ENCODE assay signal across 8 mouse cellular contexts in genomic region chr2:129084959-129085358, GRCm38 (mm10). TPM values are rescaled to one million over a fixed set of nuclear protein-coding genes. Genes with fewer than 3 reads are reported as not detected.
A peak's percentile ranks its signal among the peaks of the same experiment; 100 is the strongest.
DNase-seq lines count a peak whose midpoint lies in the region; ATAC-seq and TF ChIP-seq lines count a peak whose summit lies in the region.

No protein-coding gene starts in this region.

- peak; percentile 58 for DNase-seq in forebrain, postnatal 0 days
- peak; percentile 27 for DNase-seq in right cerebral cortex, postnatal 4 days
- no peak for DNase-seq in right cerebral cortex, postnatal 10 days (ENCODE audit: low spot score in 2 of 2)
- DNase-seq in embryo, embryonic 9.5 days (ENCODE audit: extremely low spot score) = peak; percentile 23
- peak; percentile 58 for DNase-seq in neural tube, embryonic 11.5 days (ENCODE audit: low spot score)
- DNase-seq in ovary, postnatal 36 days (ENCODE audit: low spot score) = no peak

- no peak overlapping the region for H3K9ac ChIP-seq in forebrain, postnatal 0 days
- H3K9ac ChIP-seq in forebrain, embryonic 12.5 days = no peak overlapping the region
- no peak overlapping the region for H3K9ac ChIP-seq in neural tube, embryonic 11.5 days (ENCODE audit: low read length)

- no peaks in the 10 kb centered on the region for H3K9me3 ChIP-seq in forebrain, postnatal 0 days (ENCODE audit: low read length)
- H3K9me3 ChIP-seq in forebrain, embryonic 12.5 days = no peaks in the 10 kb centered on the region
- H3K9me3 ChIP-seq in neural tube, embryonic 11.5 days (ENCODE audit: control insufficient read depth, low read length) = no peaks in the 10 kb centered on the region

- H3K4me2 ChIP-seq in forebrain, postnatal 0 days (ENCODE audit: low read depth) = no peak overlapping the region
- H3K4me2 ChIP-seq in forebrain, embryonic 12.5 days = no peak overlapping the region
- no peak overlapping the region for H3K4me2 ChIP-seq in neural tube, embryonic 11.5 days (ENCODE audit: low read depth)

- H3K27me3 ChIP-seq in forebrain, postnatal 0 days (ENCODE audit: insufficient read depth, low read length) = no peaks in the 10 kb centered on the region
- no peaks in the 10 kb centered on the region for H3K27me3 ChIP-seq in forebrain, embryonic 12.5 days
- no peaks in the 10 kb centered on the region for H3K27me3 ChIP-seq in neural tube, embryonic 11.5 days (ENCODE audit: control insufficient read depth, insufficient read depth, low read length)

- no peaks in the 10 kb centered on the region for H3K4me1 ChIP-seq in forebrain, postnatal 0 days (ENCODE audit: insufficient read depth)
- H3K4me1 ChIP-seq in forebrain, embryonic 12.5 days = no peaks in the 10 kb centered on the region
- H3K4me1 ChIP-seq in neural tube, embryonic 11.5 days (ENCODE audit: control insufficient read depth, insufficient read depth, low read length) = no peaks in the 10 kb centered on the region

- peak; percentile 74 for TF ChIP-seq CTCF in forebrain, postnatal 0 days (IDR thresholded peaks at IDR 0.05; ENCODE audit: low read depth)

- peaks cover 60% of the 10 kb centered on the region for H3K36me3 ChIP-seq in forebrain, postnatal 0 days (ENCODE audit: insufficient read depth)
- peaks cover 62% of the 10 kb centered on the region for H3K36me3 ChIP-seq in forebrain, embryonic 12.5 days (replicated peaks)
- peaks cover 7% of the 10 kb centered on the region; the same call in 1 of the 2 replicates for H3K36me3 ChIP-seq in neural tube, embryonic 11.5 days (ENCODE audit: control insufficient read depth, insufficient read depth, low read length)

- H3K4me3 ChIP-seq in forebrain, postnatal 0 days (ENCODE audit: low read depth, low read length) = no peak overlapping the region
- no peak overlapping the region for H3K4me3 ChIP-seq in forebrain, embryonic 12.5 days (replicated peaks)
- no peak overlapping the region for H3K4me3 ChIP-seq in neural tube, embryonic 11.5 days (ENCODE audit: low read depth, low read length)

- WGBS in forebrain, postnatal 0 days = 50% methylated on average over 2 of the region's 2 CpGs
- 55% methylated on average over 2 of the region's 2 CpGs for WGBS in forebrain, embryonic 12.5 days
- 65% methylated on average over 2 of the region's 2 CpGs for WGBS in neural tube, embryonic 11.5 days

- ATAC-seq in forebrain, postnatal 0 days = no peak
- no peak for ATAC-seq in forebrain, embryonic 12.5 days (ENCODE audit: low FRiP score)
- ATAC-seq in neural tube, embryonic 11.5 days (ENCODE audit: insufficient read depth, low FRiP score, low TSS enrichment) = no peak
- ATAC-seq in monocyte, adult 5-6 weeks (replicated peaks; ENCODE audit: insufficient number of reproducible peaks, low FRiP score, low TSS enrichment, poor library complexity, severe bottlenecking) = no peak

- H3K27ac ChIP-seq in forebrain, postnatal 0 days (ENCODE audit: low read depth, low read length) = no peak overlapping the region
- H3K27ac ChIP-seq in forebrain, embryonic 12.5 days = no peak overlapping the region
- no peak overlapping the region for H3K27ac ChIP-seq in neural tube, embryonic 11.5 days (ENCODE audit: low read depth, low read length)

RNA-seq across cellular contexts. Expression of gene Polr1b, which starts 15.8 kb away (rescaled TPM):
- total RNA-seq in forebrain, postnatal 0 days (2014; rRNA removed) = 24.9 and 25.5 TPM in 2 replicates
- polyA plus RNA-seq in forebrain, postnatal 0 days (2015; fragmentation: Nextera tagmentation; extraction: Ambion mirVana) = 9.5 and 12.0 TPM in 2 replicates
- polyA plus RNA-seq in forebrain, embryonic 12.5 days (2016; fragmentation: Nextera tagmentation; extraction: Ambion mirVana) = 27.1 and 27.9 TPM in 2 replicates
- 18.2 and 19.4 TPM in 2 replicates for polyA plus RNA-seq in neural tube, embryonic 11.5 days (2014; fragmentation: Nextera tagmentation; extraction: Ambion mirVana)
- 6.4 to 20.7 TPM (median 13.2 TPM) in 3 replicates for total RNA-seq in monocyte, adult 5-6 weeks (2017)

RNA-seq across cellular contexts. Expression of gene Ttl, which starts 19.2 kb away (rescaled TPM):
- total RNA-seq in forebrain, postnatal 0 days (2014; rRNA removed) = 66.0 and 66.2 TPM in 2 replicates
- 28.0 and 31.7 TPM in 2 replicates for polyA plus RNA-seq in forebrain, postnatal 0 days (2015; fragmentation: Nextera tagmentation; extraction: Ambion mirVana)
- 16.9 and 18.1 TPM in 2 replicates for polyA plus RNA-seq in forebrain, embryonic 12.5 days (2016; fragmentation: Nextera tagmentation; extraction: Ambion mirVana)
- polyA plus RNA-seq in neural tube, embryonic 11.5 days (2014; fragmentation: Nextera tagmentation; extraction: Ambion mirVana) = 19.6 and 21.3 TPM in 2 replicates
- total RNA-seq in monocyte, adult 5-6 weeks (2017) = 1.7 to 5.8 TPM (median 2.2 TPM) in 3 replicates

RNA-seq across cellular contexts. Expression of gene Vinac1, which starts 37.0 kb away (rescaled TPM):
- total RNA-seq in forebrain, postnatal 0 days (2014; rRNA removed) = 0.23 and 1.4 TPM in 2 replicates
- 0.16 and 0.24 TPM in 2 replicates for polyA plus RNA-seq in forebrain, postnatal 0 days (2015; fragmentation: Nextera tagmentation; extraction: Ambion mirVana)
- 0.20 and 0.21 TPM in 2 replicates for polyA plus RNA-seq in forebrain, embryonic 12.5 days (2016; fragmentation: Nextera tagmentation; extraction: Ambion mirVana)
- 0.19 and 0.24 TPM in 2 replicates for polyA plus RNA-seq in neural tube, embryonic 11.5 days (2014; fragmentation: Nextera tagmentation; extraction: Ambion mirVana)
- not detected in 3 replicates for total RNA-seq in monocyte, adult 5-6 weeks (2017)

RNA-seq across cellular contexts. Expression of gene Chchd5, which starts 44.5 kb away (rescaled TPM):
- total RNA-seq in forebrain, postnatal 0 days (2014; rRNA removed) = 15.2 and 21.4 TPM in 2 replicates
- 17.1 and 17.6 TPM in 2 replicates for polyA plus RNA-seq in forebrain, postnatal 0 days (2015; fragmentation: Nextera tagmentation; extraction: Ambion mirVana)
- polyA plus RNA-seq in forebrain, embryonic 12.5 days (2016; fragmentation: Nextera tagmentation; extraction: Ambion mirVana) = 21.8 and 23.3 TPM in 2 replicates
- polyA plus RNA-seq in neural tube, embryonic 11.5 days (2014; fragmentation: Nextera tagmentation; extraction: Ambion mirVana) = 23.1 and 26.4 TPM in 2 replicates
- 1.4 to 12.5 TPM (median 5.5 TPM) in 3 replicates for total RNA-seq in monocyte, adult 5-6 weeks (2017)

Comparison
In these comparisons a context has a peak if more than half of its experiments do, and no peak if none do; other contexts are left out.
1. DNase-seq: peak in forebrain, postnatal 0 days (single experiment), right cerebral cortex, postnatal 4 days (single experiment), embryo, embryonic 9.5 days (single experiment) and neural tube, embryonic 11.5 days (single experiment); none in right cerebral cortex, postnatal 10 days (0 of 2) and ovary, postnatal 36 days (single experiment).